Mouse (Mus musculus) induced T-regulatory cell, adult 2 months (primary cell): ENCODE results near the gene Crat.
"Not testable (repeated sequence)": the region's sequence is repeated elsewhere in the genome, so short reads cannot be mapped to it uniquely, and the experiment has no call there.

ENCODE experiments used
- DNase-seq: peaks from one replicate; pipeline ENCODE4 v3.0.0-alpha.2; 2012; ENCODE audit warnings: low read depth

Crat gene

GRCm38 (mm10) chr2:30440211-30440700 is 24.6 kb upstream of the Crat start:
- DNase-seq: no peak

GRCm38 (mm10) chr2:30439631-30440030 is 24.0 kb upstream of the Crat start:
- no peak for DNase-seq

GRCm38 (mm10) chr2:30437791-30438190 is 22.2 kb upstream of the Crat start:
- DNase-seq: no peak

GRCm38 (mm10) chr2:30436809-30437208 is 21.2 kb upstream of the Crat start:
- no peak for DNase-seq

GRCm38 (mm10) chr2:30436156-30436545 is 20.5 kb upstream of the Crat start:
- DNase-seq: no peak

GRCm38 (mm10) chr2:30435326-30436155 is 19.9 kb upstream of the Crat start:
- DNase-seq: peak; percentile 87

GRCm38 (mm10) chr2:30429156-30429555 is 13.5 kb upstream of the Crat start:
- DNase-seq: no peak

GRCm38 (mm10) chr2:30421432-30421831 is 5.8 kb upstream of the Crat start:
- DNase-seq: no peak

- no peak for DNase-seq
Observed at GRCm38 (mm10) chr2:30419112-30419511, 3.5 kb upstream of the Crat start.

- no peak for DNase-seq
Observed at GRCm38 (mm10) chr2:30418259-30418658, 2.6 kb upstream of the Crat start.

- no peak for DNase-seq
Observed at GRCm38 (mm10) chr2:30417595-30418165, 2.1 kb upstream of the Crat start.

- DNase-seq: not testable (repeated sequence)
Observed at GRCm38 (mm10) chr2:30417154-30417553, 1.5 kb upstream of the Crat start.

GRCm38 (mm10) chr2:30416649-30416965 is 994 bp upstream of the Crat start:
- peak; percentile 51 for DNase-seq

GRCm38 (mm10) chr2:30415936-30416648 is 479 bp upstream of the Crat start, which contains the start of gene Ptpa:
Gene Ptpa, plus strand, starts transcription at chr2:30416039.
- peak; percentile 96 for DNase-seq

GRCm38 (mm10) chr2:30414681-30415080 is 932 bp downstream of the Crat start:
- no peak for DNase-seq

GRCm38 (mm10) chr2:30414101-30414500 is 1.5 kb downstream of the Crat start:
- DNase-seq: no peak

- peak; percentile 33 for DNase-seq
Observed at GRCm38 (mm10) chr2:30413038-30413973, 2.3 kb downstream of the Crat start.

- no peak for DNase-seq
Observed at GRCm38 (mm10) chr2:30409454-30410176, 6.0 kb downstream of the Crat start.

- DNase-seq: no peak
Observed at GRCm38 (mm10) chr2:30408452-30409100, 7.0 kb downstream of the Crat start.

GRCm38 (mm10) chr2:30407778-30408177 is 7.8 kb downstream of the Crat start:
- no peak for DNase-seq

GRCm38 (mm10) chr2:30407221-30407620 is 8.4 kb downstream of the Crat start:
- no peak for DNase-seq
